Mouse (Mus musculus): ENCODE data around the gene Fam173b. TPM values are rescaled to one million over a fixed set of nuclear protein-coding genes. Genes with fewer than 3 reads are reported as not detected.
A peak's percentile ranks its signal among the peaks of the same experiment; 100 is the strongest.

Fam173b gene
- polyA plus RNA-seq, 1 experiment from 2014 or later: 11.6 TPM

DNA sequence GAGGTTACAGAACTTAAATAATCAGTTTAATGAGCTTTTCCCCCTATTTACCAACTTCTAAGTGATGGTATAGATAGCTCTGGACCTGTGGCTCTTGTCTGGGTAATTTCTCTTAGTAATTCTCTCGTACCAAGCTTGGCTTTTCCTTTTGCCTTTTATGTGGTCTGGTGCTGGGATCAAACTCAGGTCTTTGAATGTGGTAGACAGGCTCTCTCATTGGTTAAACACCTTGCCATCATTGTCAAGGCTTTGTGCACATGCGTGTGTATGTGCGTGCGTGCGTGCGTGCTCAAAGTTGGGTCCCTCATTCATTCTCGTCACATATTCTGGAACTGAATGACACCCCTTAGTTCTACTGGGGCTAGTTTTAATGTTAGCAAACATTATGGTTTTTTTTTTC lies 49.2 kb downstream of the Fam173b start:
- H3K27me3 ChIP-seq: no peaks in the 10 kb centered on the region
- H3K9me3 ChIP-seq: no peaks in the 10 kb centered on the region
- 95% methylated on average over 7 of the region's 7 CpGs for WGBS
- H3K9ac ChIP-seq (replicated peaks): no peak overlapping the region
- no peaks in the 10 kb centered on the region for H3K36me3 ChIP-seq
- no peak overlapping the region for H3K4me3 ChIP-seq (replicated peaks)
- no peak overlapping the region for H3K4me2 ChIP-seq (replicated peaks)
- ATAC-seq: no peak
- no peaks in the 10 kb centered on the region for H3K4me1 ChIP-seq (replicated peaks)
- H3K27ac ChIP-seq: no peak overlapping the region

DNA sequence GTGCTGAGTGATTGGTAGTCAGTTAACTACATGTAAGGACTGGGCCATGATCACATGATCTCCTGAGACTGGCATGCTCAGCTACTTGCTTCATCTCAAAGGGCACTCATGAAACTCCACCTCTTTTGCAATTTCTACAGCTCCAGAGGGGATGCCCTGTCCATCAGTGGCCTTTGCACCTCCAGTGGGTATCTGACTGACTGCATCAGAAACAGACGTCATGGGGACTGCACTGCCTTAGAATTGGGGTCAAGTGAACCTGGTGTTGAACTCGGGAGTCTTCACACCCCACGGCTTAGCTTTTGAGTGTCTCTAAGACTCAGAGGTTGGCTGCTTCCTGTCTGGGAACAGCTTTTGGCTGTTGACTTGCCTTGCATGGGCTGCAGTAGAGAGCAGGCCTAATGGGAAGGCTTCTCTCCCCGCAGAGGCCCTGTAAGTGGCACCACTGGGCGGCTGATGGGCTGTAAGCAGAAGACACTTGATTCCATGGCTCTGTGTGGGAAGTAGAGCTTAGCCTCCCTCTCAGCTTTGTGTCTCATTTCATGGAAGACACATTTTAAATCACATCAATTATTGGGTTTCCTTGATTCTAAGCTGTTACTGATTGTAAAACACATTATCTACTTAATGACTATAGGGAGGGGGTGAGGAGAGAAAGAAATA lies 58.6 kb downstream of the Fam173b start:
- 81% methylated on average over 5 of the region's 5 CpGs for WGBS
- Histone ChIP-seq H3K4me2 (replicated peaks) (no peak overlapping the region), H3K36me3 (no peaks in the 10 kb centered on the region), H3K27ac (no peak overlapping the region), H3K4me1 (replicated peaks) (peaks cover 3% of the 10 kb centered on the region; the same call in 1 of the 2 replicates), H3K27me3 (no peaks in the 10 kb centered on the region), H3K9me3 (no peaks in the 10 kb centered on the region), H3K4me3 (replicated peaks) (no peak overlapping the region), H3K9ac (replicated peaks) (no peak overlapping the region)
- ATAC-seq: no peak

DNA sequence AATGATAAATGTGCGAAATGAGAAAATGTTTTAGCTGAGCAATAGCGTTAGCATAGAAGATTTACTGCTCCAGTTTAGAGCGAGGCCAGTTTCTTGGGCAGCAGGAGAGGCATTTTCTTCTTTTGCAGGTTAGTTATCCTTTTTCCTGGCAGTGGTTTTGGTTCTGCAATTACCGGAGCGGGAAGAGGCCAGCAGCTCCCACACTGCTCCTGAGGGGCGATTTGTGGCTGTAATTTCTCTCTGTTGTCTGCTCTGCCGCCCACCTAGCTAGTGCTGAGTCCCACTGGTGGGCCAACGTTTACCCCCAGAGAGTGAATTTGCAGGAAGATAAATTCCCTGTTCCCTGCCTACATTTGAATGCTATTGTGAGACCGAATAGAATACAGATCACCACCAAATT lies 59.2 kb downstream of the Fam173b start:
- H3K4me3 ChIP-seq (replicated peaks): no peak overlapping the region
- 82% methylated on average over 9 of the region's 9 CpGs for WGBS
- H3K27ac ChIP-seq: no peak overlapping the region
- H3K4me2 ChIP-seq (replicated peaks): no peak overlapping the region
- peaks cover 3% of the 10 kb centered on the region; the same call in 1 of the 2 replicates for H3K4me1 ChIP-seq (replicated peaks)
- H3K27me3 ChIP-seq: no peaks in the 10 kb centered on the region
- no peak for ATAC-seq
- H3K9me3 ChIP-seq: no peaks in the 10 kb centered on the region
- H3K36me3 ChIP-seq: no peaks in the 10 kb centered on the region
- no peak overlapping the region for H3K9ac ChIP-seq (replicated peaks)

DNA sequence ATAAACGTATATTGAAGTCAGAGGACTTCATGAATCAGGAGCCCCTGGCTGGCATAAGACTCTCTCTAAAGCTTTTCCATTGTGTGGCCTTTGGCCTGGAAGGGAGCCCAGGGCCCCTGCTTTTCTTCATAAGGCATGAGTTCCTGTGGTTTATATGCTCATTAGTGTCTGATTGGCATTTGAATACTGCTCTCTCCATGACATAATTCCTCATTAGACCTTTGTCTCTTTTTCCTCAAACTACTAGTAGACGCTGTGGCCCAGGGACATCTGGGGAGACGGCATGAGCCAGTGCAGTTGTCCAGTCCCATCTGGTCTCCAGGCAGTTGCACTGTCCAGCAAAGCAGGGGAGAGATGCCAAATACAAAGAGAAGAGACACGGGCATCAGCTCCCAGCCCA lies 60.1 kb downstream of the Fam173b start:
- H3K4me2 ChIP-seq (replicated peaks): no peak overlapping the region
- H3K9ac ChIP-seq (replicated peaks): no peak overlapping the region
- H3K27me3 ChIP-seq: no peaks in the 10 kb centered on the region
- ATAC-seq: 0 out of 2 replicates have a peak, but pooled peaks have one; percentile 24
- H3K4me1 ChIP-seq (replicated peaks): peaks cover 3% of the 10 kb centered on the region; the same call in 1 of the 2 replicates
- WGBS: 50% methylated on average over 4 of the region's 4 CpGs
- H3K27ac ChIP-seq: no peak overlapping the region
- H3K4me3 ChIP-seq (replicated peaks): no peak overlapping the region
- H3K9me3 ChIP-seq: no peaks in the 10 kb centered on the region
- no peaks in the 10 kb centered on the region for H3K36me3 ChIP-seq

DNA sequence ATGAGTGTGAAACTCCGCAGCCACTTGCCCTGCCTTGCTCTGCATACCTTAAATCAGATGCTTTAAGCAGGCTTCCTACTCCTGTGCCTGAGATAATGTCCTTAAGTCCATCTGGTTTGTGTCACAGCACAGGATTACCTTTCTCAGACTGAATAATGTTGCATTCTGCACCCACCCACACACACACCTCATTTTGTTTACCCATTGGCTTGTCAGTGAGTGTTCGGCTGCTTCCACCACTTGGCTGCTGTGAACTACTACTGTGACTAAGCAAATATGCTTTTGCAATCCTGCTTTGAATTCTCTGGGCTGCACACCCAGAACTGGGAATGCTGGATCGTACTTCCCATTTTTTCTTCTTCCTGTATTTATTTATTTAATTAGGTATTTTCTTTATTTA lies 61.4 kb downstream of the Fam173b start:
- Histone ChIP-seq H3K4me1 (replicated peaks) (peaks cover 3% of the 10 kb centered on the region; the same call in 1 of the 2 replicates), H3K9ac (replicated peaks) (no peak overlapping the region), H3K27ac (no peak overlapping the region), H3K9me3 (no peaks in the 10 kb centered on the region), H3K36me3 (no peaks in the 10 kb centered on the region), H3K4me2 (replicated peaks) (no peak overlapping the region), H3K27me3 (no peaks in the 10 kb centered on the region), H3K4me3 (replicated peaks) (no peak overlapping the region)
- 89% methylated on average over 3 of the region's 3 CpGs for WGBS
- ATAC-seq: no peak

Other genes with a start within 250 kb of the Fam173b start
- gene Ankrd33b, start 234.1 kb upstream of the Fam173b start, polyA plus RNA-seq (2015; fragmentation: Nextera tagmentation; extraction: Ambion mirVana): 0.64 and 0.86 TPM in 2 replicates
- gene Ropn1l, start 148.1 kb upstream of the Fam173b start, polyA plus RNA-seq (2015; fragmentation: Nextera tagmentation; extraction: Ambion mirVana): 1.8 and 2.1 TPM in 2 replicates
- gene March6, start 70.8 kb upstream of the Fam173b start, polyA plus RNA-seq (2015; fragmentation: Nextera tagmentation; extraction: Ambion mirVana): 75.0 and 78.6 TPM in 2 replicates
- gene Cmbl, start 36.5 kb upstream of the Fam173b start, polyA plus RNA-seq (2015; fragmentation: Nextera tagmentation; extraction: Ambion mirVana): 3.1 and 4.0 TPM in 2 replicates
- gene Cct5, start within 50 bp of the Fam173b start, polyA plus RNA-seq (2015; fragmentation: Nextera tagmentation; extraction: Ambion mirVana): 540 and 561 TPM in 2 replicates